Mouse (Mus musculus): ENCODE data around the gene Phlda3.

The Phlda3 gene

DNA sequence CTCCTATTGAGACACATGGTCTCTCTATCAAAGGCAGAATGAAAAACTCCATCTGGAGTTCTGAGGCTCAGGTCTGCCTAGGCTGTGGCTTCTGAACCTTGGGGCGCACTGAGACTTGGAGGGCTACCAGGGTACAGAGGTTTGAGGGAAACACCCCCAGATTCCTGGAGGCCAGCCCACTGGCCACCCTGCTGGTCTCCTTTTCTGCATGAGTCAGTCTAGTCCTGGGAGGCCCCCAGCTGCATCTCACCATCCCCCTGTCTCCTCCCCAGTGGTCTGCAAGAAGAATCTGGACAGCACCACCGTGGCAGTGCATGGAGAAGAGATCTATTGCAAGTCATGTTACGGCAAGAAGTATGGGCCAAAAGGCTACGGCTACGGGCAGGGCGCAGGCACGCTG lies 20.9 kb upstream of the Phlda3 start:
- no peak for TF ChIP-seq GATA4 (IDR thresholded peaks at IDR 0.05; ENCODE audit: insufficient replicate concordance, low read length)

GRCm38 (mm10) chr1:135746248-135746647 lies 19.7 kb upstream of the Phlda3 start:
- TF ChIP-seq GATA4 (IDR thresholded peaks at IDR 0.05; ENCODE audit: insufficient replicate concordance, low read length) = no peak

GRCm38 (mm10) chr1:135752737-135753348 lies 13.1 kb upstream of the Phlda3 start:
- TF ChIP-seq GATA4 (IDR thresholded peaks at IDR 0.05; ENCODE audit: insufficient replicate concordance, low read length) = peak; percentile 63; the same call in 1 of the 2 replicates

DNA sequence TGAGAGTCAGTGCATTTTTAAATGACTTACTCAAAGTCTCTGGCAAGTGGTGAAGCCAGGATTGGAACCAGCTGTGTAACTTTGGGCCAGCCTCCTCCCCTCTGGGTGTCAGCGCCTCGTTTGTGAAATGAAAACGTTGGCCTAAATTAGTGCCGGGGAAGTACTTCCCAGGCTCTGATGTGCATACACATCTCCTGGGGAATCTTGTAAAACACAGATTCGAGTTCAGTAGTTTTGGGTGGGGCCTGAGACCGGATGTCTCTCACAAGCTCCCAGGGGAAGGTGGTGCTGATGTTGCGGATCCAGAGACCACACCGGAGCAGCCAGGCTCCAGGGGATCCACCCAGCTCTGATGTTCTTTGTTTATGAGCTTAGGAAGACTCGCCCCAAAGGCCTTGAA lies 10.6 kb upstream of the Phlda3 start:
- TF ChIP-seq GATA4 (IDR thresholded peaks at IDR 0.05; ENCODE audit: insufficient replicate concordance, low read length) = no peak

DNA sequence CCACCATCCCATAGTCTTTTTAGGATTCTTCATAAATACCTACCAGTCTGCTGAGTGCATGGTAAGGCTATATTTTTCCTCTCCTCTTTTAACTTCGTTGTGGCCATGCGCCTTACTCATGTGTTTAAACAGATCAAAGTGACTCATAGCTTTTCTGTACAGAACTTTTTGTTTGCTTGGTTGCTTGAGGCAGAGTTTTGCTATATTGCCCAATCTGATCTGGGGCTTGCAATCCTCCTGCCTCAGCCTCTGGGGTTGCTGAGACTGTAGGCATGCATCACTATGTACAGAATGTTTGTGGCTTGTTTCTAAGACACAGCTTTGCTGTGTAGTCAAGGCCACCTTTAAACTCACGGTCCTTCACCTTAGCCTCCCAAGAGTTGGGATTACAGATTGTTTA lies 10.0 kb upstream of the Phlda3 start:
- TF ChIP-seq GATA4 (IDR thresholded peaks at IDR 0.05; ENCODE audit: insufficient replicate concordance, low read length) = no peak

DNA sequence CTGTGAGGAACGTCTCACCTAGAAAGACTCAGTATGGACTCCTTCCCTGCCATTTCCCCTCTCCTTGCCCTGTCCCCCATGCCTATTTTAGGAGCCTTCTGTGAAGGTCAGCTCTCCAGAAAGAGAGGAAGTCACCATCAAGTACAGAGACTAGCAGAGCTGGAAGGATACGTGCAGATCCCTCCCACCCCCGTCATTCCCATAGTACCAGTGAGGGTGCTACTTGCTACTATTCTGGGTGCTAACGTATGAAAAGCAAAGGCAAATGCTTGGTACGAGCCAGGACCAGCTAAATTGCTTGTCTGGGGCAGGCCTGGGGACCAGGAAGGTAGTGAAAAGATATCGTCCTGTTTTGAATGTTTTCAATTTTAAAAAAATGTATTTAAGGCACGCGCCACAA lies 8.6 kb upstream of the Phlda3 start:
- no peak for TF ChIP-seq GATA4 (IDR thresholded peaks at IDR 0.05; ENCODE audit: insufficient replicate concordance, low read length)

DNA sequence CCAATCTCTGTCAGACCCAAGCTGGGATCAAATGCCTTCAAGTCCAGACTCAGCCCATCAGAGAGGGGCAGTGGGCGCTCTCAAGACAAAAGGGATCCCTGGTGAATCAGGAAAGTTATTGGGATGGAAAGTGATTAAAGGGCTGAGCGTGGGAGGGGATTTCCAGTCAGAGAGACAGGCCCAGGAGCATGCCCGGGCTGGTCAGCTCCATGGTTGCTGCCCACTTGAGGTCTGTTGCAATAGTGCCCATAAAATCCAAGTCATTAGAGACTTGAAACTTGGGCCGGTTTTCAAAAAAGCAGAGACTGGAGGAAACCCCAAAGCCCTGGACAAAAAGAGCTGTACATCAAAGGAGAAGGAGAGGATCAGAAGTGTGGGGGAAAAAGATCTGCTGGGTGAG lies 6.2 kb upstream of the Phlda3 start:
- no peak for TF ChIP-seq GATA4 (IDR thresholded peaks at IDR 0.05; ENCODE audit: insufficient replicate concordance, low read length)

DNA sequence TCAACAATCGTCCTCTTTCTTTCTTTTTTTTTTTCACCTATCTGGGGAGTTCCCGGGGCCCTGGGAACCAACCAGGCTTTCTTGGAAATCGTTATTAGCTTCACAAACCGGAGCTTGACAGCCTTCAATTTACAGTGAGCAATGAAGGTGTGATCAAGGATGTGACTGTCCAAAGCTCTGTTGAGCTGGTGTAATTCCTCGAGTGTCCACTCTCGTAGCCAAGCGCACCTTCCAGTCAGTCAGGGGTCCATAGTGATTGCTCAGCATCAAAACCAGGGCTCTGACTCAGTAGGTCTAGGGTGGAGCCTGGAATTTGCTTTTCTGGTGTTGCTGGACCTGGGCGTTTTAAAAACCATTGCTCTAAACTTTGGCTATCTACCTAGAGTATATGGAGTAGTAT lies 5.7 kb upstream of the Phlda3 start:
- no peak for TF ChIP-seq GATA4 (IDR thresholded peaks at IDR 0.05; ENCODE audit: insufficient replicate concordance, low read length)

- TF ChIP-seq GATA4 (IDR thresholded peaks at IDR 0.05; ENCODE audit: insufficient replicate concordance, low read length) = no peak
Observed at GRCm38 (mm10) chr1:135761728-135762127, 4.2 kb upstream of the Phlda3 start.

DNA sequence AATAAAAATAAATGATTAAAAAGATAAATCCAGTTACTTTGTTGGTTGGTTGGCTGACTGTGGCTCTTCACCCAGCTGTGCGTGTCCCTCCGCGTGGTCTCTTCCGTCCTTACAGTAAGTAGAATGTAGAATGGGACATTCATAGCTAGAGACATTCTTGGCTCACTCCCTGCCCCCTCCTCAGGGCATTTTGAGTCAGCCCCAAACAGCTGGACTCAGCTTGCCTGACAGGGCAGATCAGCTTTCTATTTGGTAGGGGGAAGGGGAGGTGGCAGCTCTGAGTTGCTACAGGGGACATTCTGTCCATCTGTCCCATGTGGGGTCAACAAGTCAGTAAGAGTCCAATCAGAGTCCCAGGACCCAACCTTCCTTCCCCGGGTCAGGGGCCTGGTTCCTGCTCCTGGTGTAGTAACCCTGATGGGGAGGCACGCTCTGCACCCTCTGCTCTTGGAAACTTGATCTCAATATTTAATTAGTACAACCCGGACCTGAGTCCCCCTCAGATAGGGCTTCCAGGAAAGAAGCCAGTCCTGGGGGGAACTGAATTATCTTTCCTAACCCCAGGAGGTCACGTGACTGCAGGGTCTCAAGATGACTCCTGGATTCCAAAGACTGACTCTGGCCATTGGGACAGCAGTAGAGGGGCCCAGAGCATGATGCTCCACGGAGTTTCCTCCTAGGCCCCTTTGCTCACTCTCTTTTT lies 2.3 kb upstream of the Phlda3 start:
- TF ChIP-seq GATA4 (IDR thresholded peaks at IDR 0.05; ENCODE audit: insufficient replicate concordance, low read length) = no peak

DNA sequence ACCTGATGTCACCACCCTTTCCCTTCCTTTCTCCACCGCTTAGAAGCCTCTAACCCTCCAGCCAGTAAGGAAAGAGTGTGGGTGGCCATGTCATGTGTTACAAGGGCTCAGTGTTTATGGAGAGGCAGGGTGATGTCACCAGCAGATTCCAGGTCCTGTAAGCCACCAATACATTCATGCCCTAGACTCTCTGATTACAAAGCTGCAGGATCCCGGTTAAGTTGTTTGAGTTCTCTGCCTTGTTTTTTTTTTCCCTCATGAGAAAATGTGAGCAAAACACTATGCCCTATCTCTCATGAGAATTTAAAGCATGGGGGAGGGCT lies 1.8 kb upstream of the Phlda3 start:
- no peak for TF ChIP-seq GATA4 (IDR thresholded peaks at IDR 0.05; ENCODE audit: insufficient replicate concordance, low read length)

DNA sequence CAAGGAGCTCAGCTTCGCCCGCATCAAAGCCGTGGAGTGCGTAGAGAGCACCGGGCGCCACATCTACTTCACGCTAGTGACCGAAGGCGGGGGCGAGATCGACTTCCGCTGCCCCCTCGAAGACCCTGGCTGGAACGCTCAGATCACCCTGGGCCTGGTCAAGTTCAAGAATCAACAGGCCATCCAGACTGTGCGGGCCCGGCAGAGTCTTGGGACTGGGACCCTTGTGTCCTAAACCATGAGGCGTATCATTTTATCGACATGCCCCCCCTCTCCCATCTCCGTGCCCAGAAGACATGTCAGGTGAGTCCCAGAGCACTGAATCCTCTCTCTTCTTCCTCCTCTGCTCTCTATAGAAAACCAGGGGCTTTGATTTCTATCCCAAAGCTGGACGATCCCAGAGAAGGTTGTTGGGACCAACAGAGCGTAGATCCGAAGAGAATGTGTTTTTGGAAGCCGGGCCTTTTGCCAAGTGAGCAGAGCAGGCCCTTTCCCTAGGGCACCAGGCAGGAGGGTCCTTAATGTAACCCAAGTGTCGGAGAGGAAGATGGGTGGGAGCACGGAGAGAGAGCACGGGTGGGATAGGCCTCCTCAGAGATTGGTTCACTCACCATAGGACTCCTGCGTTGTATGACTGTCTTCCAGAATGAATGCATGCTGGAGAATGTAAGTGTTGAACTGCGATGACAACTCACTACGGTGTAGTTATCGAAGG lies 830 bp downstream of the Phlda3 start:
- TF ChIP-seq GATA4 (IDR thresholded peaks at IDR 0.05; ENCODE audit: insufficient replicate concordance, low read length) = no peak

- no peak for TF ChIP-seq GATA4 (IDR thresholded peaks at IDR 0.05; ENCODE audit: insufficient replicate concordance, low read length)
Observed at GRCm38 (mm10) chr1:135767324-135767890, 1.5 kb downstream of the Phlda3 start.

- TF ChIP-seq GATA4 (IDR thresholded peaks at IDR 0.05; ENCODE audit: insufficient replicate concordance, low read length) = no peak
Observed at GRCm38 (mm10) chr1:135768400-135768799, 2.5 kb downstream of the Phlda3 start.

DNA sequence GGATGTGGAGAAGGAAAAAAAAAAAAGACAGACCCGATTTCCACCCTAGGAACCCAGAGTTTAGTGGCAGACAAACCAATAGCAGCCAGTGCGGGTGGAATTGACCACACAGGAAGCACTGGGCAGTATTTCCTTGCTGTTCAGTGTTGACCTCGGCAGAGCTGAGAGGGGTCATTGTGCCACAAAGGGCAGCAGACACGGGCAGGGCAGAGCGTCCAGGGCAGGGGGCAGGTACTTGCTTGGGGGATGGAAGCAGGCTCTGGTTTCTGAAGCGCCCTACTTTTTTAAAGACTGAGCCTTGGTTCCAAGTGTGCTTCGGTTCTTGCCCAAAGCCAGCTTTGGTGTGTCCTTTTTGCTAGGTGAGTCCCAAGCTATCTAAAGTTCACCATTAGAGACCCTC lies 4.3 kb downstream of the Phlda3 start:
- no peak for TF ChIP-seq GATA4 (IDR thresholded peaks at IDR 0.05; ENCODE audit: insufficient replicate concordance, low read length)
